Mouse (Mus musculus) heart, adult 2 months (tissue): ENCODE measurements around the gene Mphosph9.

ENCODE experiments used
- CTCF ChIP-seq: fragments of 200-600 bp; IDR thresholded peaks from 2 replicates; pipeline ENCODE4 v1.8.1; 2022; ENCODE audit warnings: antibody characterized with exemption, mild to moderate bottlenecking, moderate library complexity
- EP300 ChIP-seq: fragments of 200-500 bp; IDR thresholded peaks from 2 replicates; pipeline ENCODE4 v1.6.1; 2011; ENCODE audit warnings: low read depth, low read length, control low read depth; ENCODE audit not compliant: insufficient read depth

DNA sequence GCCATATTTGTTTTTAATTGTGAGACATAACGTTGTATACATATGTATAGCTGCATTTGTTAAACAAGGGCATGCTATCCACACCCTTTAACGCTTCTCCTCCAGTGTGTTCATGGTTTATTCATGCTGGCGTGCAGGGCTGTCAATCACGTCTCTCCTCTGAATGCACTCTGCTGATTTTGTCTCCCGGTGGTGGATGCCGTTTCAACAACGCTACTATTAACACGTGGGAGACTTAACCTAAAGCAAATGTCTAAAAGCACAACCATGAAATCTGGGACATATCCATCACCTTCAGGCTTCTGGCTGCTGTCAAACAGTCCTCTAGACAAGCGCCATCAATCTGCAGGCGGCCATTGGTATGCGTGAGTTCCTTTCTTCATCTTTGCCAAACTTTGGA lies 58.1 kb downstream of the Mphosph9 start:
- TF ChIP-seq CTCF = no peak
- TF ChIP-seq EP300 = no peak
